In the genomic region with DNA sequence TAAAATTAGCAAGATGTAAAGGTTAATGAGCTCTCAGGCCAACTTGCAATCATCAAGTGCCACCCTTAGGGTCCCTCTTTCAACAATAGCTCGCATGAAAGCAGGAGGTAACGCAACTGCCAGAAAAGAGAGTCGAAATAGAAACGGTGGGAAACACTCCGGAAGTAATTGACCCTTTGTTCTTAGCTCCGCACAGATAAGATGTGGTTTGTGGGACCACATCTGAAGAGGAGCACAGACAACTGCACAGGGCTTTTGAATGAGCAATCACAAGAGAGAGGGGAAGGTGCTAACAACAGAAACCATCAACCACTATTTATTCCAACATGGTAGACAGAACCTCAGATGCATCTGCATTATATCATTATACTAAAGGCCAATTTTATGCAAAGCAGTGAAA, we compare ENCODE assay signal across 12 mouse cellular contexts.
DNase-seq lines count a peak whose midpoint lies in the region.
"Had no signal": no experiment of that assay in that cellular context is flagged by ENCODE, and none has a peak within 500 bp of the region (broad histone marks: within the 10 kb centered on the region; RNA-seq: fewer than 3 reads in every experiment).

No protein-coding gene starts in this region.

- DNase-seq in CD8-positive naive resting alpha-beta T cell, adult 2 months (ENCODE audit: low read depth in 2 of 2, low spot score in 2 of 2), result peak; percentile 14 to 35
- peak; percentile 5 for DNase-seq in induced T-regulatory cell, adult 2 months (ENCODE audit: low read depth)
- DNase-seq in thymus, postnatal 10 days (ENCODE audit: low spot score in 2 of 2), result peak; percentile 11 to 39
- DNase-seq in thymus, postnatal 4 days, result peak; percentile 34
- DNase-seq in urinary bladder, postnatal 25 days (ENCODE audit: low spot score), result no peak
- DNase-seq in adipocyte (ENCODE audit: low spot score), result no peak
- no peak for DNase-seq in adrenal gland, postnatal 4 days (ENCODE audit: low spot score in 2 of 2)
- DNase-seq: adrenal gland, postnatal 10 days; cerebellum, adult 2 months; cerebellum, postnatal 14 days; gastrocnemius, postnatal 10 days; heart, adult 2 months had no signal

Comparison
In these comparisons a context has a peak if more than half of its experiments do, and no peak if none do; other contexts are left out.
1. DNase-seq: peak in CD8-positive naive resting alpha-beta T cell, adult 2 months (2 of 2), induced T-regulatory cell, adult 2 months (single experiment), thymus, postnatal 10 days (2 of 2) and thymus, postnatal 4 days (single experiment); none in urinary bladder, postnatal 25 days (single experiment), adipocyte (single experiment) and adrenal gland, postnatal 4 days (0 of 2).